Mouse (Mus musculus): ENCODE measurements at regions not wholly inside any gene's neighbourhood (a gene's known extent, or its start where the extent isn't known, plus 50 kb on each side); places are given as distances from the start of the nearest gene placed in this dataset.

DNA sequence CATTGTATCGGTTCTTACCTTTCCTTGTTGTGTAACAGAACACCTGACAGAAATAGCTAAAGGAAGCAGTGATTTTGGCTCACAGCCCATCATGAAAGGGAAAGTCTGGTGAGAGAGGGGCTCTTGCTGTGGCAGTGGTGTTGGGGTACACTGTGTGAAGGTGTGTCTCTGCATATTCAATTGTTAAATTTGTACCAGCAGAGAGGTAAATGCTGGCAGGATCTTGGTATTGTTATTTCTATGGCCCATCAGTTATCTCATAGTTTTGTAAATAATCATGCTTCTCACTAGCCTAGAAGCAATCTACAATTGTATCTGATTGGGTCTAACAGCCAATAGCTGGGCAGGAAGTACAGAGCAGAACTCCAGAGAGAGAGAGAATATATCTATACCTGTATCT, 95.7 kb downstream of the Mfap3l start:
- Histone ChIP-seq H3K9me3 (ENCODE audit: control insufficient read depth, low read length) (no peaks in the 10 kb centered on the region), H3K4me1 (ENCODE audit: control insufficient read depth, insufficient read depth, low read length) (no peaks in the 10 kb centered on the region), H3K27ac (ENCODE audit: low read depth, low read length) (no peak overlapping the region), H3K27me3 (ENCODE audit: control insufficient read depth, insufficient read depth, low read length) (no peaks in the 10 kb centered on the region), H3K36me3 (ENCODE audit: control insufficient read depth, insufficient read depth, low read length) (no peaks in the 10 kb centered on the region), H3K9ac (ENCODE audit: low read length) (no peak overlapping the region), H3K4me2 (no peak overlapping the region), H3K4me3 (ENCODE audit: low read depth, low read length) (no peak overlapping the region)
- no peak for DNase-seq (ENCODE audit: low spot score, missing footprints)
- WGBS, result 86% methylated on average over 1 of the region's 1 CpGs
- ATAC-seq (ENCODE audit: low FRiP score), result no peak

GRCm38 (mm10) chr8:60732545-60732944, 99.9 kb downstream of the Mfap3l start:
- Histone ChIP-seq H3K36me3 (ENCODE audit: control insufficient read depth, insufficient read depth, low read length) (no peaks in the 10 kb centered on the region), H3K9me3 (ENCODE audit: control insufficient read depth, low read length) (no peaks in the 10 kb centered on the region), H3K4me1 (ENCODE audit: control insufficient read depth, insufficient read depth, low read length) (no peaks in the 10 kb centered on the region), H3K27ac (ENCODE audit: low read depth, low read length) (no peak overlapping the region), H3K9ac (ENCODE audit: low read length) (no peak overlapping the region), H3K27me3 (ENCODE audit: control insufficient read depth, insufficient read depth, low read length) (no peaks in the 10 kb centered on the region), H3K4me3 (ENCODE audit: low read depth, low read length) (no peak overlapping the region), H3K4me2 (no peak overlapping the region)
- no peak for DNase-seq (ENCODE audit: low spot score, missing footprints)
- 86% methylated on average over 2 of the region's 2 CpGs for WGBS
- ATAC-seq (ENCODE audit: low FRiP score), result no peak

- DNase-seq (ENCODE audit: low spot score, missing footprints) (no peak), ATAC-seq (ENCODE audit: low FRiP score) (no peak)
- no peaks in the 10 kb centered on the region for H3K9me3 ChIP-seq (ENCODE audit: control insufficient read depth, low read length)
- no peaks in the 10 kb centered on the region for H3K4me1 ChIP-seq (ENCODE audit: control insufficient read depth, insufficient read depth, low read length)
- no peak overlapping the region for H3K27ac ChIP-seq (ENCODE audit: low read depth, low read length)
- H3K4me2 ChIP-seq, result no peak overlapping the region
- H3K36me3 ChIP-seq (ENCODE audit: control insufficient read depth, insufficient read depth, low read length), result no peaks in the 10 kb centered on the region
- no peak overlapping the region for H3K9ac ChIP-seq (ENCODE audit: low read length)
- no peak overlapping the region for H3K4me3 ChIP-seq (ENCODE audit: low read depth, low read length)
- H3K27me3 ChIP-seq (ENCODE audit: control insufficient read depth, insufficient read depth, low read length), result no peaks in the 10 kb centered on the region
- 81% methylated on average over 3 of the region's 3 CpGs for WGBS
Measured at GRCm38 (mm10) chr8:60735961-60736360, 103.3 kb downstream of the Mfap3l start.

- Histone ChIP-seq H3K27ac (ENCODE audit: low read depth, low read length) (no peak overlapping the region), H3K9ac (ENCODE audit: low read length) (no peak overlapping the region), H3K4me2 (no peak overlapping the region), H3K36me3 (ENCODE audit: control insufficient read depth, insufficient read depth, low read length) (no peaks in the 10 kb centered on the region), H3K4me3 (ENCODE audit: low read depth, low read length) (no peak overlapping the region), H3K27me3 (ENCODE audit: control insufficient read depth, insufficient read depth, low read length) (no peaks in the 10 kb centered on the region), H3K4me1 (ENCODE audit: control insufficient read depth, insufficient read depth, low read length) (no peaks in the 10 kb centered on the region), H3K9me3 (ENCODE audit: control insufficient read depth, low read length) (no peaks in the 10 kb centered on the region)
- no peak for DNase-seq (ENCODE audit: low spot score, missing footprints)
- no peak for ATAC-seq (ENCODE audit: low FRiP score)
- WGBS, result 86% methylated on average over 9 of the region's 9 CpGs
Measured at GRCm38 (mm10) chr8:60736401-60736800, 103.8 kb downstream of the Mfap3l start.

DNA sequence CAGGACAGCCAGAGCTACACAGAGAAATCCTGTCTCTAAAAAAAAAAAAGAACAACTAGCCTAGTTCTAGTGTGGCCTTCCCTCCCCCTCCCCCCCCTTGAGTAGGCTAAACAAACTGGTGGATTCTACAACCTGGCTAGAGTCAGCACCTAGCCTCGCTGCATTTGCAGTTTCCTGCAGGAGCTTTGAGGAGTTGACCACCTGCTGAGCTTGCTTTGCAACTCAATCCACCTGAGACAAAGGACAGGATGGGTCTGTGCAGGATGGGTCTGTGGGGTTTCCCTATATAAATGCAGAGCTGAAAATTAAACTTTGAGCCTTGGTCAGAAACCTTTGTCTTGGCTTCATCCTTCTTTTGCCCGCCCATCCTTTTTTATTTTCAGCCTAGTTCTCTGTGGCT, 104.3 kb downstream of the Mfap3l start:
- Histone ChIP-seq H3K27ac (ENCODE audit: low read depth, low read length) (no peak overlapping the region), H3K4me1 (ENCODE audit: control insufficient read depth, insufficient read depth, low read length) (no peaks in the 10 kb centered on the region), H3K9me3 (ENCODE audit: control insufficient read depth, low read length) (no peaks in the 10 kb centered on the region), H3K4me3 (ENCODE audit: low read depth, low read length) (no peak overlapping the region), H3K36me3 (ENCODE audit: control insufficient read depth, insufficient read depth, low read length) (no peaks in the 10 kb centered on the region), H3K9ac (ENCODE audit: low read length) (no peak overlapping the region), H3K27me3 (ENCODE audit: control insufficient read depth, insufficient read depth, low read length) (no peaks in the 10 kb centered on the region), H3K4me2 (no peak overlapping the region)
- WGBS, result 63% methylated on average over 2 of the region's 2 CpGs
- ATAC-seq (ENCODE audit: low FRiP score), result no peak
- no peak for DNase-seq (ENCODE audit: low spot score, missing footprints)

DNA sequence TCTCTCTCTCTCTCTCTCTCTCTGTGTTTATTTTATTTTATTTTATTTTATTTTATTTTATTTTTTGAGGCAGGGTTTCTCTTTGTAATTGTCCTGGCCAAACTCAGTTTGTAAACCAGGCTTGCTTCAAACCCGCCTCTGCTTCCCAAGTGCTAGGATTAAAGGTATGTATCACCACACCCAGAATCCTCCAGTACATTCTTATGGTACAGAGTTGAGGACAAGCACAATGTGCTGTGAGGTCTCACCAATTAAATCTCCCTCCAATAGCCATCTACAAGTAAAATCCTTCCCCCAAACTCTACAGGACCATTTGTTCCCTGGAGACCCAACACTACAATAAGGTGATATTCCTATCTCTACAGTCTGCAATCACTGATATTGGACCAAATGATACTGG, 105.0 kb downstream of the Mfap3l start:
- Histone ChIP-seq H3K27ac (ENCODE audit: low read depth, low read length) (no peak overlapping the region), H3K4me1 (ENCODE audit: control insufficient read depth, insufficient read depth, low read length) (no peaks in the 10 kb centered on the region), H3K9ac (ENCODE audit: low read length) (no peak overlapping the region), H3K9me3 (ENCODE audit: control insufficient read depth, low read length) (no peaks in the 10 kb centered on the region), H3K27me3 (ENCODE audit: control insufficient read depth, insufficient read depth, low read length) (no peaks in the 10 kb centered on the region), H3K4me2 (no peak overlapping the region), H3K4me3 (ENCODE audit: low read depth, low read length) (no peak overlapping the region), H3K36me3 (ENCODE audit: control insufficient read depth, insufficient read depth, low read length) (no peaks in the 10 kb centered on the region)
- WGBS, result 83% methylated on average over 1 of the region's 1 CpGs
- DNase-seq (ENCODE audit: low spot score, missing footprints) (no peak), ATAC-seq (ENCODE audit: low FRiP score) (no peak)

- Histone ChIP-seq H3K9ac (ENCODE audit: low read length) (no peak overlapping the region), H3K27me3 (ENCODE audit: control insufficient read depth, insufficient read depth, low read length) (no peaks in the 10 kb centered on the region), H3K36me3 (ENCODE audit: control insufficient read depth, insufficient read depth, low read length) (no peaks in the 10 kb centered on the region), H3K4me3 (ENCODE audit: low read depth, low read length) (no peak overlapping the region), H3K4me1 (ENCODE audit: control insufficient read depth, insufficient read depth, low read length) (no peaks in the 10 kb centered on the region), H3K9me3 (ENCODE audit: control insufficient read depth, low read length) (no peaks in the 10 kb centered on the region), H3K4me2 (no peak overlapping the region), H3K27ac (ENCODE audit: low read depth, low read length) (no peak overlapping the region)
- WGBS, result 90% methylated on average over 2 of the region's 2 CpGs
- DNase-seq (ENCODE audit: low spot score, missing footprints), result no peak
- no peak for ATAC-seq (ENCODE audit: low FRiP score)
Measured at GRCm38 (mm10) chr8:60745877-60746276, 113.2 kb downstream of the Mfap3l start.

DNA sequence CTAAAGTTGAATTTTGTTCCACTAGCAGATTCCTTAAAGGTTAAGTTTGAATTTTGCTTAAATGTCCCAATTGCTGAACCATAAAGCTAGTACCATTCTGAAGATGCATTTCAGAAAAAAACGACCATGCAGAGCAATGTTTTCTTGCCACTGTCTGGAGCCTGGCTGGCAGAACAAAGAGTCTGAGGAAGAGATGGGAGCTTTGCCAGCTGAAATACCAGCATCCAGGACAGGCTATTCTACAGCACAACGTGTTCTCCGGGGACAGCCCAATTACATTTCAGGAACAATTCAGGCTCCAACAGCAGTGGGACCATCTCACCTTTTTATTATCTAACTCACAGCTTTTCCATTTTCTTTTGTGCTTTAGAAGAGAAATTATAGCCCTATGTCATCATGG, 113.9 kb downstream of the Mfap3l start:
- DNase-seq (ENCODE audit: low spot score, missing footprints), result no peak
- no peaks in the 10 kb centered on the region for H3K36me3 ChIP-seq (ENCODE audit: control insufficient read depth, insufficient read depth, low read length)
- H3K27ac ChIP-seq (ENCODE audit: low read depth, low read length), result no peak overlapping the region
- H3K4me3 ChIP-seq (ENCODE audit: low read depth, low read length), result no peak overlapping the region
- no peaks in the 10 kb centered on the region for H3K4me1 ChIP-seq (ENCODE audit: control insufficient read depth, insufficient read depth, low read length)
- 80% methylated on average over 3 of the region's 3 CpGs for WGBS
- no peak overlapping the region for H3K4me2 ChIP-seq
- H3K9ac ChIP-seq (ENCODE audit: low read length), result no peak overlapping the region
- ATAC-seq (ENCODE audit: low FRiP score), result no peak
- no peaks in the 10 kb centered on the region for H3K9me3 ChIP-seq (ENCODE audit: control insufficient read depth, low read length)
- H3K27me3 ChIP-seq (ENCODE audit: control insufficient read depth, insufficient read depth, low read length), result no peaks in the 10 kb centered on the region

DNA sequence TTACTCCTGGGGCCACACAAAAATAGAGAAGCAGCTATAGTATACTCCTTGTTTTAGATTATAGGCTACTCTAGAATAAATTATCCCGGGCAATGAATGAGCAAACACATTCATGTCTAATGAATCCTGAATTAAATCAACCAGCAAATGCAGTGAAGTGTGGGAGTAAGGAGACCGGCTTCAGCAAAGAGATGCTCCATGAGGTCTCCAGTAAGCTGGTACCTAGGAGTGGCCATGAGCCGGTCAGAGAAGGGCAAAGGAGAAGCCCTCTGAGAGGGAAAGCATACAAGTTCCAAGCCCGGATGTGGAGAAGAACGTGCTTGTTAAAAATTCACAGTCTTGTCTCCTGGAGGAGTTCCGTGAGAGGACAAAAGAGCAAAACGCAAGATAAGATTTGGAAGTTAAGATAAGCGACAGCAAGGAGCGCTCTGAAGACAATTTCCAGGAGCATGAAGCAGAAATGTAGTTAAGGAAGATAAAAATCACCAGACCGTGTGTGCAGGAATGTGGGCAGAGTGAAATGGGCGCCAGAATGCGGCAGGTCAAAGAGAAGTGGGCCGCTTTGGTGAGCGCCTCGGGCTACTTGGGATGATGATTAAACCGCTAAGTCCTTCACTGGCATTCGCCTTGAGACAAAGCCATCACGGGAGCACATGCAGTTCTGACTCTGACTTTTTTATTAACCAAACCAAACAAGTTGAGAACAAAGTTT, 123.2 kb downstream of the Mfap3l start:
- Histone ChIP-seq H3K27ac (ENCODE audit: low read depth, low read length) (no peak overlapping the region), H3K4me3 (ENCODE audit: low read depth, low read length) (no peak overlapping the region), H3K4me1 (ENCODE audit: control insufficient read depth, insufficient read depth, low read length) (no peaks in the 10 kb centered on the region), H3K36me3 (ENCODE audit: control insufficient read depth, insufficient read depth, low read length) (no peaks in the 10 kb centered on the region), H3K9me3 (ENCODE audit: control insufficient read depth, low read length) (no peaks in the 10 kb centered on the region), H3K9ac (ENCODE audit: low read length) (no peak overlapping the region), H3K27me3 (ENCODE audit: control insufficient read depth, insufficient read depth, low read length) (no peaks in the 10 kb centered on the region), H3K4me2 (no peak overlapping the region)
- ATAC-seq (ENCODE audit: low FRiP score) (no peak), DNase-seq (ENCODE audit: low spot score, missing footprints) (no peak)
- WGBS, result 90% methylated on average over 18 of the region's 18 CpGs

Measured in midbrain, embryonic 11.5 days (tissue).